Mouse (Mus musculus) cerebellum, adult 11 months (tissue): ENCODE results near the gene Edem1.
A peak's percentile ranks its signal among the peaks of the same experiment; 100 is the strongest.

Source experiments
- DNase-seq: peaks from one replicate; pipeline ENCODE4 v3.0.0; 2022

Edem1 gene

DNA sequence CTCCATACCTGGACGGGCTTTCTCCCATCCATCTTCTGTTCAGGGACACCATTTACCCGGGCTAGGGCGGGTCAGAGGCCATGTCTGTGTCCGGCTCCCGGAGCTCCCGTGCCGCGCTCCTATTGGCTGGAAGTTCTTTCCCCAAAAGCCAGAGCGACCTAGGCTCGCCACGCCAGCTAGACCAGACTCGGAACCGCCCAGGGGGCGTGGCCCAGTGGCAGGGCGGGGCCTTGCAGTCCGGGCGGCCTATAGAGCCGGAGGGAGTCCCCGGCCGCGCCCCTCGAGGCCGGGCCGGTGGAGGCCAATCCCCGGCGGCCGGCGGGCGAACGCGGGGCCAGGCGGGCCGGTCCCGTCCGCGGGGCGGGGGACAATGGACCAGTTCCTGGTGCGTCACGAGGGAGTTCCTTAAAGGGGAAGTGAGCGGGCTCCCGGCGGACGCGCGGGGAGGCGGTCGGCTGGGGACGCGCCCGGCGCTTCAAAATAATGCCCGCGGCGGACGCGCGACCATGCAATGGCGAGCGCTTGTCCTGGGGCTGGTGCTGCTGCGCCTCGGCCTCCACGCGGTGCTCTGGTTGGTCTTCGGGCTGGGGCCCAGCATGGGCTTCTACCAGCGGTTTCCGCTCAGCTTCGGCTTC, at the start of gene Edem1:
Gene Edem1, plus strand, starts transcription at position 408 of the 635 bp plus-strand sequence.
- peak; percentile 94 for DNase-seq

DNA sequence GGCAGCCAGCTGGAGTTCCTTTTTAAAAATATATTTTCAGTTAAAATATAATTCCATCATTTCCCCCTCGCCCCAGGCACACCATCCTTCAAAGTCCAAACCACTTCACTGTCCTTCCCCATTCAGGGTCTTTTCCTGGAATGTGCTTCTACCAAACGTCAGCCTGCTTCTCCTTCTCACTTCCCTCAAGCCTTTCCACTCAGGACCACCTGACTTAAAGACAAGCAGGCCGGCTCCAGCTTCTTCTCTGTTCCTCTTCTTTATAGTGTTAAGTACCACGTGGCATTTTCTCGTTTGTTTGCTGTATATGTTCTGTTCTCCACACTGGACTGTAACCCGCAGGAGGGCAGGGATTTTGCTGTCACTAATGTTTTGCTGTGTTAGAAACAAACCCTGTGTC, 46.6 kb upstream of the Edem1 start:
- no peak for DNase-seq

DNA sequence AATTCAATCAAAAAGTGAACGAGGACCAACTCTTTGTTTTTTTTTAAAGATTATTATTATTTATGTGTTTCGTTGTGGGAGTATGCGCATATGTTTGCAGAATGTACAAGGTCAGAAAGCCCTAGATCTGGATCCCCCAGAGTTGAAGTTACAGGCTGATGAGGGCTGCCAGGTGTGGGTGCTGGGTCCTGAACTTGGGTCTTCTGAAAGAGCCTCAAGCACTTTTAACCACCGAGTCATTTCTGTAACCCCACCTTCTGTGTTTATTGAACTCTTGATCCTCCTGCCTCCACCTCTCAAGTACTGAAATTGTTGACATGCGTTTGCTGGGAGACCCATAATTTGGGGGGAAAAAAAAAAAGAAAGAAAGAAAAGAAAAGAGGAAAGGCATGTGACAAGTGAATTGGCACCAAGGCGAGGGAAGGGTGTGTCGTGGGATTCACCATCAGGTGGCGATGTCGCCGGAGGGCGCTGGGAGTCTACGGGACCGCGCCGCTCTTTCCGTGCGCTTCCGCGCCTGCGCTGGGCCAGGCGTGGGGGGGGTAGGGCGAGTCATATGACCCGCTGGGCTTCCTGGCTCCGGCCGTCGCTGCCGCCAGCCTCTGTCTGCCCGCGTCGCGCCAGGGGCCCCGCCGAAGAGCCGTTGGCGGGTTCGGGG, 45.8 kb upstream of the Edem1 start, which contains the start of gene Arl8b:
Gene Arl8b, plus strand, starts transcription at position 574 of the 658 bp plus-strand sequence.
- peak; percentile 96 for DNase-seq

DNA sequence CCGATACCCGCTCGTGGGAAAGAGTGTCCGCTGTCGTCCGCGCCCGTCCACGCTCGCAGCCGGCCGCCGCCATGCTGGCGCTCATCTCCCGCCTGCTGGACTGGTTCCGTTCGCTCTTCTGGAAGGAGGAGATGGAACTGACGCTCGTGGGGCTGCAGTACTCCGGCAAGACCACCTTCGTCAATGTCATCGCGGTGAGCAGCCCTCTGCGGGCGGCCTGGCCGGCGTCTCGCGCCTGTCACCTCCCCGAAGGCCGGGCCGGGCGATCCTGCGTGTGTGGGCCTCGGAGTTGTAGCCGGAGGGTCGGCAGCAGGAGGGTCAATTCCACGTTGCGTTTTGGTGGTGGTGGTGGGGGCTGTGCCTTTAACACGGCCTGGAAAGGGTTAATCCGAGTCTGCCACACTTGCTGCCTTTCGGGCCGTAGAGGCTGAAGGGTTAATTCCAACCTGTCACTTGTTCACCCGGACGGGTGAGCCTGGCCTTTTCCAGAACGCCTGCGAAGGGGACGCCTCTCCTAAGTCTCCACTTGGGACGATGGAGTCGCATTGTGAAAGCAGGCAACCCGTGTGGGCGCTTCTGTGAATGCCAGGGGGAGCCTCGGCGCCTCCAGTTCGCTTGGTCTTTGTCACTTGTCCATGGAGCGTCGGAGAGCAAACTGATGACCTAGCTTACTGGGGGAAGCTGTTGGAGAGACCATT, 45.1 kb upstream of the Edem1 start:
- no peak for DNase-seq

DNA sequence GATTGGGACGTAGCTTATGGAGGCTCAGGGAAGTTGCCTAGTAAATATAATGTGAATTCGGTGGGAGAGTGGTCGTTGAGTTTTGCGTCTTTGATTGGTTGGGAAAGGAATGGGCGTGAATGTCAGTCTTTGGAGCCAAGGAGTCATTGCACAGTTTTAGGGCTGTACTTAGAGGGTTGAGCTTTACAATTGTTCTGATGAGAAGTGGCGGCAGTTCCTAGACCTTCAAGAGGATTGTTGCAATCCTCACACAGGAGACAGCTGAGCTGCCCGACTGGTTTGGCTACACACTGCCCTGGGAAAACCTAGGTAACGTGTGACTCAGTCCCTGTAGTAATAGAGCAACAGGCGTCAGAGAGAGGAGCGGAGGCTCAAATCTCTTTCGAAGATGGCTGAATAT, 44.4 kb upstream of the Edem1 start:
- no peak for DNase-seq

DNA sequence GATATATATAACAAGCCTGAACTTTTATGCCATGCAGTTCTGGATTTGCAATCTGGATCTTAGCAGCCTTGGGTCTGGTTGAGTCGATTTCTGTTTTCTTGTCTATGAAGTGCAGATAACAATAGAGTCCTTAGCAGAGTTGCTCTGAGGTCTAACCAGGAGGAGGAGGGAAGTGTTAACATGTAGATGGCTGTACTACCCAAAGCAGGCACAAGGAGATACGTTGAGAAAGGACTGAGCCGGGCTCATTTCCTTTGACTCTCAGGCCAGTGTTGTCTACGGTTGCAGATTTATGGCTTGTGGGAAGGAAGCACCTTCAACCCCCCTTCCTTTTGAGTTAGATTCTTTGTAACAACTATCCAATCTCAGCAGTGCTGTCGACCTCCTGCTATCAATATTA, 43.6 kb upstream of the Edem1 start:
- no peak for DNase-seq

DNA sequence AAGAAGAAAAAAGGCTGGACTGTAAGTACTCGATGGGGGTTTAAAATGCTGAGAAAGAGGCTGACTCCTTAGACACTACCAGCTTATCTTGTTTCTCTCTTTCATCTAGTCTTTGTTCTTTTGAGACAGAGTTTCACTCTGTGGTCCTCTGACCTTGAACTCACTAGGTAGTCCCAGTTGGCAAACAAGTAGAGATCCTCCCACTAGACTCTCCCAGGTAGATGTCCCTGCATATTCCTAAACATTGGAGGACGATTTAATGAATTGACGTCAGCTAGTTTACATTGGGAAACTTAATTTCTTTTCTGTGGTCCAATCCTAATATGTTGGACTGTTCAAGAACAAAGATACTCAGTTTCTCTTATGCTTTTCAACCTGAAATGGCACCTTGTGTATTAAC, 42.9 kb upstream of the Edem1 start:
- no peak for DNase-seq

DNA sequence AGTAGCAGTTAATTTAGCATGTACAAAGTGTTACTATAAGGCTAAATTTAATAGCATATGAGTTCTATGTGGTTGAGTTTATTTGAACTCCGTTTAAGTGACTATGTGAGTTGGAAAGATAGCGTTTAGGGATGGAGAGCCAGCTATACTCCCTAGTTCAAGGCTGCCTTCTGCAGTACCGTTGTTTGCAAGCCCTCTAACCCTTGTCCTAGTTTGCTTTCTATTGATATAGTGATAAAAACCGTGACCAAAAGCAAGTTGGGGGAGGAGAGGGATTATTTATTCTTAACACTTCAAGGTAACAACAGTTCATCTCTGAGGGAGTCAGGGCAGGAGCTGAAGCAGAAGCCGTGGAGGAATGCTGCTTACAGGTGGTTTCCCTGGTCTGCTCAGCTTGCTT, 36.9 kb upstream of the Edem1 start:
- DNase-seq = no peak

DNA sequence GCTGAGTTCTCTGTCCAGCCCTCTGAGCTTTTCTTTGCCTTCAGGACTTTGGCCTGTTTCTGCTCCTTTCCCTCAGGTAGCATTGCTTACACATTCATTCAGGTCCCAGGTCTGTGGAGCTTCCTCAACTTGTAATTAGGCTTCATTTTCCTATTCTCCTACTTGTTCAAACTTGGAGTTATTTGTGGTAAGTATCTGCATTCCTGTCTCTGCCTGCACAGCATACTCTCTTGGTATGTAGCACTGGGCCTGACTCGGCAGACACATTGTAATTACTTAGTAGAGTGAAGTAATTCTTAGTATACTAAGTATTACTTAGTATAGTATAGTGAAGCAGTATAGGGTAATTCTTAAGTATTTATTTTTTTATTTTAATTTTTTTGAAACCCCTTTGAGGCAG, 32.5 kb upstream of the Edem1 start:
- DNase-seq = no peak

DNA sequence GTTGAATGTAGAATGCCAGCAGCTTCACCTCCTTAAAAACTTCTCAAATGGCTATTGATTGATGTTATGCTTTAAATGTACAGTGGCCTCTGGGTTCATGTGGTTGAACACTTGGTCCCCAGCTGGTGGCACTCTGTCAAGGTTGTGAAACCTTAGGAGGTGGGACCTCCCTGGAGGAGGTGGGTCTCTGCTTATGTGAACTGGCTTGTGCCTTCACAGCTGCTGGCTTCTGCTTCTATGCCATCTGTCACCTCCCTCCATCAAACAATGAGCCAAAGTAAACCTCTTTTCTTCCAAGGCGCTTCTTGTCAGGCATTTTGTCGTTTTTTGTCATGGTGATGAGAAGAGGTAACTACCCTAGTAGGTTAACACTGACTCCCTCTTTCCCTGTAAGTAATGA, 31.7 kb upstream of the Edem1 start:
- no peak for DNase-seq

DNA sequence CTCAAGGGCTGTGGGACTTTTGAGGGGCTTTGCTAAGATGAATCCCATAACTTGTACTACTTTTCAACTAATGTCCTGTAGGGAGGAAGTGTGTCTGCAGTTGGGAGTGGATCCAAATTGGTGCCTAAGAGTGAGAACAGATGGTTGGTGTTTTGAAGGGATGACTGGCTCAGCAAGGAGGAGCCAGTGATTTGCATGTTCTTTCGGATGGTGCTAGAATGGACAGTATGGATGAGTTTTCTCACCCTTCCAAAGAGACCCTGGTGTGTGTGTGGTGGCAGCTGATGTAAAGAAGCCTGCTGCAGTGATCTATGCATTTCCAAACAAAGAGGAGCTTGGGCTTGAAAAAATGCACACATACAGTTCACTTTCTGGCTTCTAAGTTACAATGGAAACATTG, 23.2 kb upstream of the Edem1 start:
- DNase-seq = no peak

DNA sequence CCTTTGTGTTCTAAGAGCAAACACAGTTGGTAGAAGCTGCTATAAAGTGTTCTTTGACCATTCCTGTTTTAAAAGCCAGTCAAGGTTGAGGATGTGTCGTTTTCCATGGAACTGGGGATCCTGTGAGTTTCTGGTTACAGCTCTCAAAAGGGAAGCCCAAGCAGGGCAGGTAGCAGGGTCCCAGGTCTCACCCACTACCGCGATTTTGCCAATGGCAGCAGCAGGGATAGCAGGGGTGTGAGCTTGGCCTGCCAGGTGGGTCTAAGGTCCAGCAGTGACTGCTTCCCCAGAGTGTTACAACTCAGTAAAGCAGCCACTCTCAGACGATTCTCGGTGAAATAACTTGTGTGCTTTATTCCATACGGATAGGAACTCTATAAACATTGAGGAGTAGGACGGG, 22.6 kb upstream of the Edem1 start:
- DNase-seq = no peak

DNA sequence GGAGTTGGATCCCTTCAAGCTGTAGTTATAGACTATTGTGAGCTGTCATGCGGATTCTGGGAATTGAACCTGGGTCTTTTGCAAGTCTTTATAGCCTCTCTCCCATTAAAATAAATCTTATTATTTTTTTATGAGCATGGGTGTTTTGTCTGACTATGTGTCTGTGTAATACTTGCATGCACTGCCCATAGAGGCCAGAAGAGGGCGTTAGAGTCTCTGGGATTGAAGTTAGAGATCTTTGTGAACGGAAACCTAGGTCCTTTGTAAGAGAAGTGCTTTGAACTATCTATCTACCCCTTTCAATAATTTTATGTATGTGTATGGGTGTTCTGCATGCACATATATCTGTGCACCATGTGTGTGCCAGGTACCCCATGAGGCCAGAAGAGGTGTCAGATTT, 21.0 kb upstream of the Edem1 start:
- DNase-seq = no peak

DNA sequence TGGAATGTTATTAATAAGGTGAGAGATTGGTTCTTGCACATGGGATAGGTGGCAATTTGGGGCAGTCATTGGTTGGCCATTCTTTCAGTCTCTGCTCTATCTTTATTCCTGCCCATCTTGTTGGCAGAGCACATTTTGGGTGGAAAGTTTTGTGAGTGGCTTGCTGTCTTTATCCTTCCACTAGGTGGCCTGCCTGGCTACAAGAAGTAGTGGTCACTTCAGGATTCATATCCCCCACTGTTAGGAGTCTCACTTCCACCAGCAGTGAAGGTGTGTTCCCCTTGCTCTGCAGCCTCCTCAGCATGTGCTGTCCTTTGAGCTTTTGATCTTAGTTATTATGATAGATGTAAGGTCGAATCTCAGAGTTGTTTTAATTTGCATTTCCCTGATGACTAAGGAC, 19.7 kb upstream of the Edem1 start:
- DNase-seq = no peak

DNA sequence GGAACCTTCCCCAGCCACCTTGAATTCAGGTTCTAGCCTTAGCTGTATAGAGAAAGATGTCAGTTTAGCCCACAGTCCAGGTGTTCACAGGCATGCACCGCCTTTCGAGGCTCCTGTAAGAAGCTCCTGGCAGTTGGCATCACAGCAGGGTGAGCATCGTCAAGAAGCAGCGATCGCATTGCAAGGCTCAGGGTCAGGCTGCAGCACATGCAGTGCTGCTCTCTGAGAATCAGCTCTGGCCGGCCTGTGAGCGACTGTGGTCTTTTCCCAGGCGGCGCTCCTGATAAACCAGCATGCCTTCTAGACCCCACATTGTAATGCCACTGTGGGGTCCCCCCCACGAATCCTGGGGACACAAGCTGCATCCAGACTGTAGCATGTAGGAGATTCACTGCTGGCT, 18.2 kb upstream of the Edem1 start:
- peak; percentile 30 for DNase-seq

DNA sequence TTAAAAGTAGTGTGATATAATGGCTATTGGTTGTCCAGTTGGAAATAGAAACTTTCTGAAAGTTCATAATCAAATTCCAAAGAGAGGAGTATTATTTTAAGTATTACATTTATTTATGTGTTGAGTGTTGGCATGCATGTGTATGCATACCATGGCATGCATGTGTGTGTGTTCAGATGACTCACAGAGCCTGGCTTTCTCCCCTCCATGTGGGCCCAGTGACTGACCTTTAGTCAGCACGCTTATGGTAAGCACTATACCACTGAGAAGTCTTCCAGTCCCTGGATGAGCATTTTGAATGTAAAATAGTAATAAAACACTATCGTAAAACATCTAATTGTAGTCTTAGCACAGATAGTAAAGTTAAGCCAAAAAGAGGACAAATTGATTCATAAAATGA, 16.3 kb upstream of the Edem1 start:
- DNase-seq = no peak

DNA sequence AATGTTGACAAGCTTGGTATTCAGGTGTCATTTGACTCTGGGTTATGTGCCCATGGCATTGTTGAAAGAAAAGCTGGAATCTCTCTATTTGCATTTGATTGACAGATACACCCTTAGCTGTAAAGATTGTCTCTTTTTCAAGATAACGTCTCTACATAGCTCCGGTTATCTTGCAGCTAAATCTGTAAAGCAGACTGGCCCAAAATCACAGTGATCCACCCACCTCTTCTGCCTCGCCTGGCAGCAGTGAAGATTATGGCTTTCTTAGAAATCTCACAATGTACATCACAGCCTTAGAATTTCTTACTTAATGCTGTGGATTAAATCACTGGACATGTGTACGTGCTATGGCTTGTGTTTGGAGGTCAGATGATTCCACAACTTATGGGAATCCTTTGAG, 10.9 kb upstream of the Edem1 start:
- DNase-seq = no peak

DNA sequence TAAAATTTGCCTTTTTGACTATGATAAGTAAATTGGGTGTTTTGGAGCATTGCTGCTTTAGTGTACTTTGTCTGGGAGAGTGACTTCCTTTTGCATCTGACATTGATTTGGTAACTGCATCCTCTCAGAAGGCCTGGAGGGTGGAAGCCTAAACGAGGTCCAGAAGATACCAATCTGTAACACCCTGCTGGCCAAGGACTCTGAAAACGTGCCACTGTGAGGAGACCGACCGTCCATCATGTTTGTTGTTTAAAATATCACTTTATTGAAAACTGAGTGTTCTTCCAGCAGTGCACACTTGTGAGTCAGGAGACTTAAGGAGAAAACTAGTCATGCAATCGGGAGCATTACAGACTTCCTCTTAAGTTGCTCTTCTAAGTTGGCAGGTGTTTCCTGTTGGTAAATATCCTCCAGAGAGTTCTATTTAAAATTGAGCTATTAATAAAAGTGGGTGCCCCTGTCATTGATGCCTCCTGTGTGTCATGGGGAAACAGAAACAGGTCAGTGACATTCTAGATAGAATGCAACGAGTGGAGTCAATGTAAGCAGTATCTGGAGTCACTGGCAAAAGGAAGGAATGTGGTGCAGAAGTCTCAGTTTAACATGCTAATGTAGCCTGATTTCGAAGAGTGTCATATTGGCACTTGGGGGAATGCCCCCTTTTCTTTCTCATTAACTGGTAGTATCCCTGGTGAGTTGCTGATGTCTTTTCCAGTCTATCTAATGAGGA, 3.5 kb upstream of the Edem1 start:
- no peak for DNase-seq

DNA sequence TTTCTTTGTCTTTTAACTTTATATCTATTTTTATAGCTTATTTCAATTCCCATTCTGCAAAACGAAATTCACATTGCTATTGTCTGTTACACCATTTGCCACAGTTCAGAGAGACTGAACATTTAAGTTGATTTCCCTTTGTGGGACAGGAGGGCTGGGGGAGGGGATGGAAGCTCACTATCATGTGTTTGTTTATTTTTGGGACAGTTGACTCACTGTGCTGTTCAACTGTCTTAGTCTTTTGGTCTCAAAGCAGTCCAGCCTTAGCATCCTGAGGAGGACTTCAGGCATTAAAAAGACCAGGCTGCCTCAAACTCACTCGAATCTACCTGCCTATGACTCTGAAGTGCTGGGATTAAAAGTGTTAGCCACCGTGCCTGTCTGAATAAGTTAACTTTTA, 2.4 kb upstream of the Edem1 start:
- DNase-seq = no peak

DNA sequence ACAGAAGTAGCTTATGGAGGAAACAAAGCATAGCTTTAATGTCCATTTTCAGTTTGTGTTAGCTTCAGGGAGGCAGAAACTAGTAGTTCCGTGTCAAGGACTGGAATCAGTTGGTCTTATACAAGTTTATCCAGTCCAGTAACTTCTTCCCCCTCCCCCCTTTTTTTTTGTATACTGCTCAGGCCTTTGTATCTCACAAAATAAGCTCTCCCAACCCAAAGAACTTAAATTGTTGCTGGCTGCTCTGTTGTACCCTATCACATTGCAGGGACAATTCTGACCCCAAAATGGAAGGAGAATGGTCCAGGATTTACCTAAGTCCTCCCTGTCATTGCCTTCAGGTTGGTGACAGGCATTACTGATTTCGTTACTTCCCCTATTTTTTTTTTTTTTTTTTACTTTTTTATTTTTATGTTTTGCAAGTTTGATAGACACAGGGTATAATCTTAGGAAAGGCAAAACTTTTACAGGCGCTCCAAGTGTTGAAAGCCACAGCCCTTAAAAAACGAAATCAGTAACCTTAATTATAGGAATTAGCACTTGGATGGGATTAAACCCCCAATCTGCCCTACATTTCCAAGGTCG, 1.0 kb upstream of the Edem1 start:
- no peak for DNase-seq

DNA sequence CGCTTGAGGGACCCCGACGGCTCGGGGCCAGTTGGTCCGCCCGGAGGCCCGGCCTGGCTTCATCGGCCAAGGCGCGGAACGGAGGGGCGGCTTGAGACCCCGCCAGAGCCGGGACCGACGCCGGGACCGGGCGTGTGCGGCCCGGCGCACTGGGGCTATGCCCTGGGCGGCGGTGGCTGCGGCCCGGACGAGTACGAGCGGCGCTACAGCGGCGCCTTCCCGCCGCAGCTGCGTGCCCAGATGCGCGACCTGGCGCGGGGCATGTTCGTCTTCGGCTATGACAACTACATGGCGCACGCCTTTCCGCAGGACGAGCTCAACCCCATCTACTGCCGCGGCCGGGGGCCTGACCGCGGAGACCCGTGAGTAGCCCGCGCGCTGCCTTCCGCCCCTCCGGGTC, 431 bp downstream of the Edem1 start:
- no peak for DNase-seq

DNA sequence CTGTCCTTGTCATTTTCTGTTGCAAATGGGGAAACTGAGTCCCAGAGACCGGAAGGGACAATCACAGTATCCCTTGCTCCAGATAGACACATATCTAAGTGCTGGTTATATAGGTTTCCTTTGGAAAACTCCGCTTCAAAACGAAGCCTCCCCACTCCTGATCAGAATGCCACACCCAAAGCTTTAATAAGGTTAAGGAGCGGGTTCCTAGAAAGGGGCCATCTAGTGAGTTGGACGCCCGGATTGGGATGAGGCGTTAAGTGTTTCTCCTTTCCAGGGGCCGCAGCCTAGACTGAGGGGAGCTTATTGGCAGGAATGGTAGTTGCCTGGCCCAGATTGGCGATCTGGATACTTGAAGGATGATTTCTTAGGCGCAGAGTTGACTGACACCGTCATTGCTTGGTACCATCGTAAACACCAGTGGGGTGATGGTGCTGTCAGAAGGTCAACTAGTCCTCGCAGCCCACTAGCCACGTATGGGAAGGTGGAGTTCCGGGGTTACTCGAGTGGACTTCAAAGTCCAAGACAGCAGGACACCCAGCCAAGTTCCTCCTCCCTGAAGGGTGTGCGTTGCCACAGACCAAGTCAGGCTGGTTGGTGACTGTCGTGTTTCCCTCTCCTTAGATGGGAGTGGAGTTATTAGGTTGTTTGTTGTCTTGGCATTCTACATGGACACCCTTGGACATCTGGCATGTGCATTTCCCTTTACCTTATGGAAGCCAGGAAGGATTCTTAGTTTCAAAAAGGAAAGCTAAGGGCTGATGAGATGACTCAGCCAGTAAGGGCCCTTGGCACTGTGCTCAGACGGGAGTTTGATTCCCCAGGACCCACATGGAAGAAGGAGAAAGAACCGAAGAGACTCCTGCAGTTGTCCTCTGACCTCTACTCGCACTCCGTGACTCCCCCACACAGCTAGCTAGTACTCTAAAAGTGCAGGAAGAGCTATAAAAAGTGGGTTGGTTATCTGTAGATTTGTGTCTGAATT, 1.2 kb downstream of the Edem1 start:
- peak; percentile 16 for DNase-seq
